Mouse (Mus musculus): Measurements from ENCODE around the gene Pkig. TPM values are rescaled to one million over a fixed set of nuclear protein-coding genes. Genes with fewer than 3 reads are reported as not detected.

Gene Pkig
- polyA plus RNA-seq, 1 experiment from 2014 or later: 136 TPM

- Histone ChIP-seq H3K4me1 (replicated peaks; ENCODE audit: control insufficient read depth, insufficient read depth, low read length) (0 out of 2 replicates have a peak, but pooled peaks cover 3% of the 10 kb centered on the region), H3K4me3 (ENCODE audit: low read depth, low read length) (no peak overlapping the region), H3K36me3 (ENCODE audit: control insufficient read depth, insufficient read depth, low read length) (no peaks in the 10 kb centered on the region), H3K9me3 (ENCODE audit: control insufficient read depth, low read length) (no peaks in the 10 kb centered on the region), H3K9ac (ENCODE audit: low read depth, low read length) (no peak overlapping the region), H3K27me3 (ENCODE audit: control insufficient read depth, insufficient read depth, low read length) (no peaks in the 10 kb centered on the region), H3K4me2 (replicated peaks; ENCODE audit: low read depth, low read length) (no peak overlapping the region), H3K27ac (ENCODE audit: low read depth, low read length) (no peak overlapping the region)
- 24% methylated on average over 2 of the region's 2 CpGs for WGBS
- DNase-seq (ENCODE audit: low spot score) (no peak), ATAC-seq (ENCODE audit: low FRiP score) (0 out of 2 replicates have a peak, but pooled peaks have one; percentile 18)
Measured at GRCm38 (mm10) chr2:163718526-163718925, 60.3 kb downstream of the Pkig start.

- no peak overlapping the region for H3K9ac ChIP-seq (ENCODE audit: low read depth, low read length)
Measured at GRCm38 (mm10) chr2:163718951-163719603, 60.9 kb downstream of the Pkig start.

GRCm38 (mm10) chr2:163719616-163720015 is 61.4 kb downstream of the Pkig start:
- no peaks in the 10 kb centered on the region for H3K27me3 ChIP-seq (ENCODE audit: control insufficient read depth, insufficient read depth, low read length)
- H3K4me3 ChIP-seq (ENCODE audit: low read depth, low read length): no peak overlapping the region
- peak; percentile 47 for ATAC-seq (ENCODE audit: low FRiP score)
- H3K36me3 ChIP-seq (ENCODE audit: control insufficient read depth, insufficient read depth, low read length): no peaks in the 10 kb centered on the region
- peak; percentile 4 for DNase-seq (ENCODE audit: low spot score)
- H3K4me2 ChIP-seq (replicated peaks; ENCODE audit: low read depth, low read length): no peak overlapping the region
- H3K9me3 ChIP-seq (ENCODE audit: control insufficient read depth, low read length): no peaks in the 10 kb centered on the region
- 0 out of 2 replicates have a peak, but pooled peaks cover 3% of the 10 kb centered on the region for H3K4me1 ChIP-seq (replicated peaks; ENCODE audit: control insufficient read depth, insufficient read depth, low read length)
- no peak overlapping the region for H3K27ac ChIP-seq (ENCODE audit: low read depth, low read length)
- WGBS: 50% methylated on average over 4 of the region's 4 CpGs
- no peak overlapping the region for H3K9ac ChIP-seq (ENCODE audit: low read depth, low read length)

More at GRCm38 (mm10) chr2:163718951-163719603, 60.9 kb downstream of the Pkig start:
- DNase-seq (ENCODE audit: low spot score) (peak; percentile 91), ATAC-seq (ENCODE audit: low FRiP score) (peak; percentile 76)
- H3K4me1 ChIP-seq (replicated peaks; ENCODE audit: control insufficient read depth, insufficient read depth, low read length): 0 out of 2 replicates have a peak, but pooled peaks cover 3% of the 10 kb centered on the region
- H3K4me2 ChIP-seq (replicated peaks; ENCODE audit: low read depth, low read length): no peak overlapping the region
- no peak overlapping the region for H3K27ac ChIP-seq (ENCODE audit: low read depth, low read length)
- H3K27me3 ChIP-seq (ENCODE audit: control insufficient read depth, insufficient read depth, low read length): no peaks in the 10 kb centered on the region
- H3K36me3 ChIP-seq (ENCODE audit: control insufficient read depth, insufficient read depth, low read length): no peaks in the 10 kb centered on the region
- H3K4me3 ChIP-seq (ENCODE audit: low read depth, low read length): no peak overlapping the region
- no peaks in the 10 kb centered on the region for H3K9me3 ChIP-seq (ENCODE audit: control insufficient read depth, low read length)
- 44% methylated on average over 9 of the region's 9 CpGs for WGBS

- no peaks in the 10 kb centered on the region for H3K36me3 ChIP-seq (ENCODE audit: control insufficient read depth, insufficient read depth, low read length)
- H3K27me3 ChIP-seq (ENCODE audit: control insufficient read depth, insufficient read depth, low read length): no peaks in the 10 kb centered on the region
- no peak for DNase-seq (ENCODE audit: low spot score)
- WGBS: 89% methylated on average over 7 of the region's 7 CpGs
- no peak overlapping the region for H3K4me3 ChIP-seq (ENCODE audit: low read depth, low read length)
- no peaks in the 10 kb centered on the region for H3K4me1 ChIP-seq (replicated peaks; ENCODE audit: control insufficient read depth, insufficient read depth, low read length)
- H3K27ac ChIP-seq (ENCODE audit: low read depth, low read length): no peak overlapping the region
- no peaks in the 10 kb centered on the region for H3K9me3 ChIP-seq (ENCODE audit: control insufficient read depth, low read length)
- no peak overlapping the region for H3K4me2 ChIP-seq (replicated peaks; ENCODE audit: low read depth, low read length)
- no peak overlapping the region for H3K9ac ChIP-seq (ENCODE audit: low read depth, low read length)
- no peak for ATAC-seq (ENCODE audit: low FRiP score)
Measured at GRCm38 (mm10) chr2:163722550-163722949, 64.4 kb downstream of the Pkig start.

- no peak overlapping the region for H3K4me3 ChIP-seq (ENCODE audit: low read depth, low read length)
- DNase-seq (ENCODE audit: low spot score): no peak
- no peaks in the 10 kb centered on the region for H3K4me1 ChIP-seq (replicated peaks; ENCODE audit: control insufficient read depth, insufficient read depth, low read length)
- H3K27me3 ChIP-seq (ENCODE audit: control insufficient read depth, insufficient read depth, low read length): no peaks in the 10 kb centered on the region
- no peaks in the 10 kb centered on the region for H3K9me3 ChIP-seq (ENCODE audit: control insufficient read depth, low read length)
- WGBS: 88% methylated on average over 5 of the region's 5 CpGs
- H3K9ac ChIP-seq (ENCODE audit: low read depth, low read length): no peak overlapping the region
- no peak for ATAC-seq (ENCODE audit: low FRiP score)
- no peak overlapping the region for H3K27ac ChIP-seq (ENCODE audit: low read depth, low read length)
- no peaks in the 10 kb centered on the region for H3K36me3 ChIP-seq (ENCODE audit: control insufficient read depth, insufficient read depth, low read length)
- no peak overlapping the region for H3K4me2 ChIP-seq (replicated peaks; ENCODE audit: low read depth, low read length)
Measured at GRCm38 (mm10) chr2:163726766-163727393, 68.7 kb downstream of the Pkig start.

GRCm38 (mm10) chr2:163728300-163728699 is 70.1 kb downstream of the Pkig start:
- H3K36me3 ChIP-seq (ENCODE audit: control insufficient read depth, insufficient read depth, low read length): no peaks in the 10 kb centered on the region
- H3K9me3 ChIP-seq (ENCODE audit: control insufficient read depth, low read length): no peaks in the 10 kb centered on the region
- no peaks in the 10 kb centered on the region for H3K4me1 ChIP-seq (replicated peaks; ENCODE audit: control insufficient read depth, insufficient read depth, low read length)
- DNase-seq (ENCODE audit: low spot score) (no peak), ATAC-seq (ENCODE audit: low FRiP score) (no peak)
- H3K9ac ChIP-seq (ENCODE audit: low read depth, low read length): no peak overlapping the region
- no peak overlapping the region for H3K4me3 ChIP-seq (ENCODE audit: low read depth, low read length)
- 89% methylated on average over 4 of the region's 4 CpGs for WGBS
- H3K27me3 ChIP-seq (ENCODE audit: control insufficient read depth, insufficient read depth, low read length): no peaks in the 10 kb centered on the region
- H3K27ac ChIP-seq (ENCODE audit: low read depth, low read length): no peak overlapping the region
- no peak overlapping the region for H3K4me2 ChIP-seq (replicated peaks; ENCODE audit: low read depth, low read length)

- 94% methylated on average over 11 of the region's 11 CpGs for WGBS
- DNase-seq (ENCODE audit: low spot score) (no peak), ATAC-seq (ENCODE audit: low FRiP score) (no peak)
- H3K27ac ChIP-seq (ENCODE audit: low read depth, low read length): no peak overlapping the region
- no peak overlapping the region for H3K9ac ChIP-seq (ENCODE audit: low read depth, low read length)
- H3K4me2 ChIP-seq (replicated peaks; ENCODE audit: low read depth, low read length): no peak overlapping the region
- H3K36me3 ChIP-seq (ENCODE audit: control insufficient read depth, insufficient read depth, low read length): no peaks in the 10 kb centered on the region
- no peak overlapping the region for H3K4me3 ChIP-seq (ENCODE audit: low read depth, low read length)
- H3K4me1 ChIP-seq (replicated peaks; ENCODE audit: control insufficient read depth, insufficient read depth, low read length): no peaks in the 10 kb centered on the region
- H3K27me3 ChIP-seq (ENCODE audit: control insufficient read depth, insufficient read depth, low read length): no peaks in the 10 kb centered on the region
- no peaks in the 10 kb centered on the region for H3K9me3 ChIP-seq (ENCODE audit: control insufficient read depth, low read length)
Measured at GRCm38 (mm10) chr2:163732021-163732420, 73.8 kb downstream of the Pkig start.

GRCm38 (mm10) chr2:163735163-163735562 is 77.0 kb downstream of the Pkig start:
- Histone ChIP-seq H3K4me1 (replicated peaks; ENCODE audit: control insufficient read depth, insufficient read depth, low read length) (no peaks in the 10 kb centered on the region), H3K27ac (ENCODE audit: low read depth, low read length) (no peak overlapping the region), H3K4me2 (replicated peaks; ENCODE audit: low read depth, low read length) (no peak overlapping the region), H3K9ac (ENCODE audit: low read depth, low read length) (no peak overlapping the region), H3K9me3 (ENCODE audit: control insufficient read depth, low read length) (no peaks in the 10 kb centered on the region), H3K4me3 (ENCODE audit: low read depth, low read length) (no peak overlapping the region), H3K27me3 (ENCODE audit: control insufficient read depth, insufficient read depth, low read length) (no peaks in the 10 kb centered on the region), H3K36me3 (ENCODE audit: control insufficient read depth, insufficient read depth, low read length) (no peaks in the 10 kb centered on the region)
- ATAC-seq (ENCODE audit: low FRiP score): no peak
- no peak for DNase-seq (ENCODE audit: low spot score)
- WGBS: 96% methylated on average over 9 of the region's 9 CpGs

- H3K4me3 ChIP-seq (ENCODE audit: low read depth, low read length): no peak overlapping the region
- no peak overlapping the region for H3K27ac ChIP-seq (ENCODE audit: low read depth, low read length)
- no peak for ATAC-seq (ENCODE audit: low FRiP score)
- H3K27me3 ChIP-seq (ENCODE audit: control insufficient read depth, insufficient read depth, low read length): no peaks in the 10 kb centered on the region
- DNase-seq (ENCODE audit: low spot score): no peak
- WGBS: 88% methylated on average over 6 of the region's 6 CpGs
- no peak overlapping the region for H3K9ac ChIP-seq (ENCODE audit: low read depth, low read length)
- no peaks in the 10 kb centered on the region for H3K4me1 ChIP-seq (replicated peaks; ENCODE audit: control insufficient read depth, insufficient read depth, low read length)
- H3K4me2 ChIP-seq (replicated peaks; ENCODE audit: low read depth, low read length): no peak overlapping the region
- H3K36me3 ChIP-seq (ENCODE audit: control insufficient read depth, insufficient read depth, low read length): no peaks in the 10 kb centered on the region
- no peaks in the 10 kb centered on the region for H3K9me3 ChIP-seq (ENCODE audit: control insufficient read depth, low read length)
Measured at GRCm38 (mm10) chr2:163735980-163736379, 77.8 kb downstream of the Pkig start.
